Mouse (Mus musculus): ENCODE measurements around the gene Ppp6r3.
A peak's percentile ranks its signal among the peaks of the same experiment; 100 is the strongest.

Gene Ppp6r3

DNA sequence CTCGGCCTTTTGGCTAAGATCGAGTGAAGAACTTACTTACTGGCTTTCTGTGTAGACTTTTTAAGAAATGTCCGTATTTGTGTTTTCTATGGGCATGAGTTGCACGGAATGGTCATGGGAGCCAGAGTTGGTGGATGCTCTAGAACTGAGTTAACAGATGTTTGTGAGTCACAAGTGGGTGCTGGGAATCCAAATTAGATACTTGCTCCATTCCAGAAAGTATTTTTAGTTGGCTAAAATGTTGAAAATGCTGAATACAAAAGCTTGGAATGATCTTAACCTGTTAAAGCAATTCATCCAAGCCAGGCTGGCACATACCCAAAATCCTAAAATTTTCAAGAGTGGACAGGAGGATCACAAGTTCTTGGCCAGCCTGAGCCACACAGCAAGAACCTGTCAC is 48.0 kb downstream of the Ppp6r3 start:
- no peak for DNase-seq (ENCODE audit: low read depth)

GRCm38 (mm10) chr19:3519471-3520169 is 55.9 kb downstream of the Ppp6r3 start:
- no peak for DNase-seq (ENCODE audit: low read depth)

DNA sequence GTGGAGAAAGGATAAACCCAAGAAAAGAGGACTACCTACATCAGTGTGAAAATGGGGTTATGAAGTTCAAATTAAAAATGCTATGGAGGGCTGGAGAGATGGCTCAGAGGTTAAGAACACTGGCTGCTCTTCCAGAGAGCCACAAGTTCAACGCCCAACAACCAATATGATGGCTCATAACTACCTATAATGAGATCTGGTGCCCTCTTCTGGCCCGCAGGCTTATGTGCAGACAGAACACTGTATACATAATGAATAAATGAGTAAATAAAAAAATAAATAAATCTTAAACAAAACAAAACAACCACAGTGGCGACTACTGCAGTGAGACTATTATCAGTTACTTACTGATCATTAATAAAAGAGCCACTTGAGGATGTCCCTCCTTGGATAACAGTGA is 78.3 kb downstream of the Ppp6r3 start:
- no peak for DNase-seq (ENCODE audit: low read depth)

GRCm38 (mm10) chr19:3489826-3490225 is 85.7 kb downstream of the Ppp6r3 start:
- no peak for DNase-seq (ENCODE audit: low read depth)

DNA sequence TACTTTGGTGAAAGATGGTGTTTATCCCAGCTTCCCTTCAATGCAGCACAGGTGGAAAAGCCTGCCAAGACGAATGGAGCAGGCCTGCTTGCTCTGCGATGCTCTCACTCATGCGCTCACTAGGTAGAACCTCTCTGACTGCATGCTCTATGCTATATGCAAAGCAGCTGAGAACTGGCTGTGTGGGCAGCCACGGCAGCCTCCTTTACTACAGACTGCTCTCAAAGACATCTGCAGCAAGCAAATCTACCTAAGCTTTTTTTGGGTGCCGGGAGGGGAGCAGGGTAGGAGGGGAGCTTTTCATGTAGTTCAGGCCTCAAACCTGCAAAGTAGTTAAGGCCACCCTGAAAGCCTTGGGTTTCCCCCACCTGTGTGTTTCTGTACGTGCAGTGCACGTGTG is 92.7 kb downstream of the Ppp6r3 start:
- no peak for DNase-seq (ENCODE audit: low read depth)

- DNase-seq (ENCODE audit: low read depth): no peak
Measured at GRCm38 (mm10) chr19:3480101-3480500, 95.4 kb downstream of the Ppp6r3 start.

GRCm38 (mm10) chr19:3476996-3477395 is 98.6 kb downstream of the Ppp6r3 start:
- no peak for DNase-seq (ENCODE audit: low read depth)

DNA sequence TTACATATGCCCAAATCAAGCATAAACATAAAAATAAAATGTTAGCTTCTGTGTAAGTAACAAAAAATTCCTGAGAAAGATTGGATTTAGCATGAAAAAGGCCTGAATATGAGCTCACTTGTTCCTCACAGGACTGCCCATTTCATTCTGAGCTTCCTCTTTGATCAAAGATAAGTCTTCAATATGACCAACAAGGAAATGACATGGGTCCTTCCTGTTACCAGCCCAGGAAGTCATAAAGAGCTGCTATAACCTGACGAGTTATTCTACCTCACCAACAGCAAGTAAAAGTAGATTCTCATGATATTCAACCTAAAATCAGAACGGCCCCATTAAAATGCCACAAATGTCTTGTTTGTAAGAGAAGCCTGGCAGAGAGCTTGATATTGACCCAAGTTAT is 104.3 kb downstream of the Ppp6r3 start:
- DNase-seq (ENCODE audit: low read depth): no peak

- no peak for DNase-seq (ENCODE audit: low read depth)
Measured at GRCm38 (mm10) chr19:3467574-3467973, 108.0 kb downstream of the Ppp6r3 start.

DNA sequence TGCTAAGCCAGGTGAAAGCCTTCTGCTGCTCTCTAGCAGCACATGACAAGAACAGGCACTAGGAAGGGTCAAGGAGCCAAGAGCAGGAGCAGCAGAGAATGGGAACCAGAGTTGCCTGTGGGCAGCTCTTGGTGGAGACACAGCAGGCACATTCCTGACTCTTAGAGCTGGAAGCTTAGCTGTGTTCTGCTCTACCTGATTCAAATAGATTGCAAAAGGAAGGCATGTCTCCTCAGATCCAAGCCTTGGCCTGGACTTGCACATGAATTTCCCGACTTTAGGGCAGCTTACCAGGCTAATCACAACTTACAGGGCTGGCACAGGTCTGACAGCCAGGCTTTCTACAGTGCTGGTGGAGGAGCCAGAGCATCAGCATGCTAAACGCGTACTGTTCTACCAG is 115.6 kb downstream of the Ppp6r3 start:
- DNase-seq (ENCODE audit: low read depth): no peak

DNA sequence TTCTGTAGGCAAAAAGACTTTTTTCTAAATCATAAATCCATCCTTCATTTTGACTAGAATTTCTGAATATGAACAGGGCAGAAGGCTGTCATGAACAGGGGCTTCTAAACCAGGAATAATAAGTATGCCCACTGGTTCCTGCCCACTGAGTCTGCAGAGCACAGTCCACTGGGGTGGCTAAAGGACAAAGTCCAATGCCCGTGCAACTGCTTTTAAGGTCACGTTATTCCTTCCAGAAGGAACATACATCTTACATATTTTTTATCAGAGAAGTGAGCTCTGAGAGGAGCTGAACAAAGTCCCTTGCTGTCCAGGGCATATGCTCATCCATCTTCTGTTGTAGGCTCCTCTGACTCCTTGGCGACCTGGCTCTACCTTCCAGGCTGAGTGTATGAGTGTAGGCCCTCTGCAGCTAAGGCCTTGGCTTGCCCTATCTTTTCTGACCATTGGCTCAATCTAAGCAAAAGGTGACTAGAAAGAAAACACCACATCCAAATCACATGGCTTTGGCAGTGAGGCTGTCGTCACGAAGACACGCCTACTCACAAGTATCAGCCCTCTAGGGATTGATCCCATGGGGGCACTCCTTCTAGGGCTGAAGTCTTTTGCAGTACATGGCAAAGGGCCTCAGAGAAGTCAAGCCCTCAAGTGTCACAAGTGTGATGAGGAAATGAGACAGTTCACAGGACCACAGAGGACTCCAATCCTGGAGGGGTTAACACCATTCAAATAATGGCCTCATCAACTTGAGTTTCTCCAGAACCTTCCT is 117.0 kb downstream of the Ppp6r3 start:
- DNase-seq (ENCODE audit: low read depth): no peak

DNA sequence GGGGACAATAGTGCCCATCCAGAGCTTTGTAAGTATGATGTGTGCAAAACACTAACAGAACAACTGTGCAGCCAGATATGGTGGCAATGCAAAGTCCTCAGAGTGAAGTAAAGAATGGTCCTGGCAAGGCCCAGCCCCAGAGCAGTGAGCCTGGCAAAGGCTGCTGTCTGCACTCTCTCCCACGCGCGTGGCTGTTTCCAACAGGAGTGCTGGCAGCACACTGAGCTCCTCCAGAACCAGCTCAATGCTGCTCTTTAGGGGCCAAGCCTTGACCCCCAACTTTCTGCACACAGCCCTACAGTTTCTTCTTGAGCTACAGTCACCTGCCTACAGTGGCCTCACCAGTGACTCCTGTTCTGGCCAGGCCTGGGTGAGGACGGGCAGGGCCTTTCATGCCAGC is 117.8 kb downstream of the Ppp6r3 start:
- DNase-seq (ENCODE audit: low read depth): no peak

- DNase-seq (ENCODE audit: low read depth): peak; percentile 16
Measured at GRCm38 (mm10) chr19:3451649-3452048, 123.9 kb downstream of the Ppp6r3 start.

DNA sequence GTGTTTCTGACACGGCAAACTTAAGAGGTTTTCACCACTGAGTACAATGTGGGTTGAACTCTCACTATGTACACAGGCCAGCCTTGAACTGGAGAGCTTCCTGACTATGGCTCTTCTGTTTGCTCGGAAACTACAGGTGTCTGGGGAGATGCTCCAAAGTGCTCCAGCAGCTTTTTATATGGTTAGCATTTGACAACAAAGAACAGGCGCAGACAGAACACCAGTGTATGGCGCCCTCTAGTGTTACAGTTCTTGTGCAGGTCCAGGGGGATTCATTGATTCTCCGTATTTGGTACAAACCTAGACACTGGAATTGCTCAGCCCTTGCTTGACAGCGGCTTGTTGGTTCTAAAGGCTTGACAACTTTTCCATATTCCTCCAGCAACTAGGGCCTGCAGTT is 124.4 kb downstream of the Ppp6r3 start:
- peak; percentile 48 for DNase-seq (ENCODE audit: low read depth)

- DNase-seq (ENCODE audit: low read depth): no peak
Measured at GRCm38 (mm10) chr19:3450714-3451113, 124.8 kb downstream of the Ppp6r3 start.

DNA sequence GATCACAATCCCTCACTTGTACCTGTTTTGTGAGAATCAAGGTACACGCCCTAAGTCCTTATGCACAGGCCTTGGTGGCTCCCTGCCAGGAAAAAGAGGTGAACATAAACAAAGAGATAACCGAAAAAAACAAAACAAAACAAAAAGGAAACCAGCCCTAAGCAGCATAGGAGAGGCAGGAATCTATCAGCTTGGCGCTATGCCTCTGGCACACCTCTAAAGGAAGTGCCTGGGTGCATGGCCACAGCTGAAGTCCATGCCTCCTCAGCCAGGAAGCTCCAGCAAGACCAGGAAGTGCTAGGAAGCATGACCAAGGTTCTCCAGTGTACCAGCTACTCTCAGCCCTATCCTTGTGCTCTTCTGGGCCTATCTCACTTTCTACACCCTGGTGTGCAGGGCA is 126.3 kb downstream of the Ppp6r3 start:
- no peak for DNase-seq (ENCODE audit: low read depth)

GRCm38 (mm10) chr19:3447348-3447747 is 128.2 kb downstream of the Ppp6r3 start:
- no peak for DNase-seq (ENCODE audit: low read depth)

- no peak for DNase-seq (ENCODE audit: low read depth)
Measured at GRCm38 (mm10) chr19:3441092-3441491, 134.5 kb downstream of the Ppp6r3 start.

GRCm38 (mm10) chr19:3440667-3441066 is 134.9 kb downstream of the Ppp6r3 start:
- DNase-seq (ENCODE audit: low read depth): no peak

- no peak for DNase-seq (ENCODE audit: low read depth)
Measured at GRCm38 (mm10) chr19:3437980-3438379, 137.6 kb downstream of the Ppp6r3 start.

GRCm38 (mm10) chr19:3436840-3437239 is 138.7 kb downstream of the Ppp6r3 start:
- DNase-seq (ENCODE audit: low read depth): peak; percentile 47

GRCm38 (mm10) chr19:3435824-3436223 is 139.7 kb downstream of the Ppp6r3 start:
- no peak for DNase-seq (ENCODE audit: low read depth)

DNA sequence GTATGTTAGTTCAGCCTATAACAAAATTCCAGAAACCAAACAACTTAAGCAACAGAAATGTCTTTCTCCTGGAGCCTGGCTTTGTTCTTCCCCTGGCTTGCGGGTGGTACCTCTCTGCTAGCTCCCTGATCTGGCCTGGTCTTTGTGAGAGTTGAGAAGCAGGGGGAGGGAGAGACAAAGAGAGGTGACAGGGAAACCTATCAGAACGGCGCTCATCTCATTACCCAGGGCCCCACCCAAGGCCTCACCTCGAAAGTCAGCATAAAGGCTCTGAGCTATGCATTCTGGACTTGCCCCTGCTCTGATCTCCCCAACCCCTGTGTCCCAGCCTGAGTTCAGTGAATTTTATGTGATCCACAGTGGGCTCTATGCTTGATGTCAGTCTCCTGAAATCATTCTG is 140.9 kb downstream of the Ppp6r3 start:
- no peak for DNase-seq (ENCODE audit: low read depth)

- no peak for DNase-seq (ENCODE audit: low read depth)
Measured at GRCm38 (mm10) chr19:3434124-3434523, 141.4 kb downstream of the Ppp6r3 start.
